Mouse (Mus musculus): ENCODE measurements around the gene Iba57.

Gene Iba57

DNA sequence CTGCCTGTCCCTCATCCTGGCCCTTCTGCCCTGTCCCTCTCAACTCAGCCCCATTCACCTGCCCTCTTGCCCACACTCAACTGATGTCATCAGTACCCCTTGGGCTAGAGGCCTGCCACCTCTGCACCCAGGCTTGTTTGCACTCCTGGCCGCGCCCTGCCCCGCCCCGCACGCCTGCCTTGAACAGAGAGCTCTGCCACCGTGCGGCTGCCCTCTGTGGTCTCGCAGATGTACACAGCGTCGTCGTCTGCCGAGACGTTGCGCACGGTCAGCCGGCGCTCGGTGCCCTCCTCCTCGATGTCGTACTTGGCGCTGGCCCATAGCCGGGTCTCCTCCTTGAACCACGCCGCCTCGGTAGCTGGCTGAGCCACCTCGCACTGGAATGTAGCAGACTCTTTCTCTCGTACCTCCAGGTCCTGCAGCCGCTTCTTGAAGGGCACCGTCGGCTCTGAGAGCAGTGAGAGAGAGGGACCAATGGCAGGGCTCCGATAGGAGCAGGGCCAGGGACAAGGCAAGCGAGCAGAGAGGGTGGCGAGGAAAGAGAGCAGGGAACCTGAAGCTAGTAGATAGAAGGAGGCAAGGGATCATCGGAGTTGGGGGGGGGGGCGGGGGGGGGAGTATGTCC is 29.1 kb downstream of the Iba57 start:
- no peak for DNase-seq (ENCODE audit: low spot score in 2 of 2)

GRCm38 (mm10) chr11:59132065-59132464 is 31.5 kb downstream of the Iba57 start:
- DNase-seq (ENCODE audit: low spot score in 2 of 2) = no peak

- DNase-seq (ENCODE audit: low spot score in 2 of 2) = no peak
Measured at GRCm38 (mm10) chr11:59131348-59131919, 32.1 kb downstream of the Iba57 start.

DNA sequence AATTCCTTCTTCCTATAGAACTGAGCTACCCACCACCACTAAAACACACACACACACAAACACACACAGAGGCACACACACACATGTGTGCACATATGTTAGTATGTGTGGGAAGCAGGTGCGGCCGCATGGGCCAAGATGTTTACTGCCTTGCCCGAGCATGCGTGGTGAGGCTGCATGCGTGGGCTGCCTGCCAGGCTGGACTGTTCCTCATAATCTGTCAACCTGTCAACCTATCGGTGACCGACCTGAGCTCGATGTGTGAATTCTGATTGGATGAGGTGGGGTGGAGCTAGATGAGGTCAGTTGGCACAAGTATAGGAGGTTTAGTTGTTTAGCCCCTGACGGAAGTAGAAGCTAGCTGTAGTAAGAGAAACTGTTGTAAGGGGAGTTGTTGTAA is 32.8 kb downstream of the Iba57 start:
- peak in 1 of 2 experiments; percentile 40 for DNase-seq (ENCODE audit: low spot score in 2 of 2)

DNA sequence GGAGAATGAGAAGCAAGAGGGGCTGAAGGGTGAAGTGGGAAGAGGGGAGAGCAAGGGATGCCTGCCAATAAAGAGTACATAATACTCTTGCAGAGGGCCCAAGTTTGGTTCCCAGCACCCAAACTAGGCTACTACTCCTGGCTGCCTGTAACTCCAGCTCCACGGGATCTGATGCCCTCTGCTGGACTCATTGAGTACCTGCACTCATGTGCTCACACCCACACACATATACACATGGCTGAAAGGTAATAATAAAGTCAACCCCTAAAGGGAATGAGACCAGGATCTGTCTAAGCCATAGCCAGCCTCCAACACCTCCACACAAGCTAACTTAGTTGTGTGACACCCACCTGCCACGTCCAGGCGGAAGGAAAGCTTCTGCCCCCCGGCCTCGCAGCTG is 57.6 kb downstream of the Iba57 start:
- DNase-seq (ENCODE audit: low spot score in 2 of 2) = no peak

Data from heart, adult 9 months (tissue).